Mouse (Mus musculus): Measurements from ENCODE around the gene Cd2. TPM values are rescaled to one million over a fixed set of nuclear protein-coding genes. Genes with fewer than 3 reads are reported as not detected.

The Cd2 gene
- total RNA-seq, 1 experiment: 0.62 TPM

- Histone ChIP-seq H3K4me3 (ENCODE audit: insufficient read depth in 1 of 2, low read depth in 1 of 2, low read length in 2 of 2, poor library complexity in 1 of 2, severe bottlenecking in 1 of 2) (no peak overlapping the region), H3K36me3 (ENCODE audit: control insufficient read depth, insufficient read depth, low read length, poor library complexity, severe bottlenecking) (no peaks in the 10 kb centered on the region), H3K4me1 (ENCODE audit: control insufficient read depth in 2 of 2, insufficient read depth in 2 of 2, low read length in 2 of 2, poor library complexity in 1 of 2) (no peaks in the 10 kb centered on the region), H3K27ac (ENCODE audit: insufficient read depth, low read depth, low read length, poor library complexity, severe bottlenecking) (no peak overlapping the region), H3K9ac (ENCODE audit: insufficient read depth, low read depth, low read length, poor library complexity, severe bottlenecking) (no peak overlapping the region), H3K9me3 (ENCODE audit: control insufficient read depth, insufficient read depth, low read depth, low read length) (no peaks in the 10 kb centered on the region)
- TF ChIP-seq ZC3H11A (IDR thresholded peaks at IDR 0.05; ENCODE audit: borderline replicate concordance, low read depth, low read length): no peak
- TF ChIP-seq CHD2 (IDR thresholded peaks at IDR 0.05; ENCODE audit: low read depth, low read length): no peak
- no peak for TF ChIP-seq MAFK (IDR thresholded peaks at IDR 0.05; ENCODE audit: insufficient read depth, low read depth, low read length)
- TF ChIP-seq HCFC1 (IDR thresholded peaks at IDR 0.05; ENCODE audit: borderline replicate concordance, insufficient read depth, low read length): no peak
- no peak for TF ChIP-seq ZNF384 (IDR thresholded peaks at IDR 0.05; ENCODE audit: low read depth, low read length)
- DNase-seq (ENCODE audit: low read depth, low spot score): no peak
- in situ Hi-C loops (cut with MboI; ENCODE audit: low sequenced_read_pairs in 2 of 2, unreplicated experiment in 2 of 2): no loop called here
Measured at GRCm38 (mm10) chr3:101270833-101271232, 16.9 kb downstream of the Cd2 start.

GRCm38 (mm10) chr3:101268361-101268760 is 19.4 kb downstream of the Cd2 start:
- Histone ChIP-seq H3K9me3 (ENCODE audit: control insufficient read depth, insufficient read depth, low read depth, low read length) (no peaks in the 10 kb centered on the region), H3K4me3 (ENCODE audit: insufficient read depth in 1 of 2, low read depth in 1 of 2, low read length in 2 of 2, poor library complexity in 1 of 2, severe bottlenecking in 1 of 2) (no peak overlapping the region), H3K27ac (ENCODE audit: insufficient read depth, low read depth, low read length, poor library complexity, severe bottlenecking) (no peak overlapping the region), H3K9ac (ENCODE audit: insufficient read depth, low read depth, low read length, poor library complexity, severe bottlenecking) (no peak overlapping the region), H3K4me1 (ENCODE audit: control insufficient read depth in 2 of 2, insufficient read depth in 2 of 2, low read length in 2 of 2, poor library complexity in 1 of 2) (no peaks in the 10 kb centered on the region), H3K36me3 (ENCODE audit: control insufficient read depth, insufficient read depth, low read length, poor library complexity, severe bottlenecking) (no peaks in the 10 kb centered on the region)
- in situ Hi-C loops (cut with MboI; ENCODE audit: low sequenced_read_pairs in 2 of 2, unreplicated experiment in 2 of 2): no loop called here
- TF ChIP-seq HCFC1 (IDR thresholded peaks at IDR 0.05; ENCODE audit: borderline replicate concordance, insufficient read depth, low read length): no peak
- no peak for TF ChIP-seq MAFK (IDR thresholded peaks at IDR 0.05; ENCODE audit: insufficient read depth, low read depth, low read length)
- TF ChIP-seq ZC3H11A (IDR thresholded peaks at IDR 0.05; ENCODE audit: borderline replicate concordance, low read depth, low read length): no peak
- no peak for TF ChIP-seq ZNF384 (IDR thresholded peaks at IDR 0.05; ENCODE audit: low read depth, low read length)
- TF ChIP-seq CHD2 (IDR thresholded peaks at IDR 0.05; ENCODE audit: low read depth, low read length): no peak
- DNase-seq (ENCODE audit: low read depth, low spot score): no peak

- no peaks in the 10 kb centered on the region; a peak in 1 of 4 replicates for H3K4me1 ChIP-seq (ENCODE audit: control insufficient read depth in 2 of 2, insufficient read depth in 2 of 2, low read length in 2 of 2, poor library complexity in 1 of 2)
- in situ Hi-C loops (cut with MboI; ENCODE audit: low sequenced_read_pairs in 2 of 2, unreplicated experiment in 2 of 2): no loop called here
Measured at GRCm38 (mm10) chr3:101265561-101266091, 22.1 kb downstream of the Cd2 start.

GRCm38 (mm10) chr3:101258976-101259375 is 28.8 kb downstream of the Cd2 start:
- H3K4me1 ChIP-seq (ENCODE audit: control insufficient read depth in 2 of 2, insufficient read depth in 2 of 2, low read length in 2 of 2, poor library complexity in 1 of 2): no peaks in the 10 kb centered on the region; a peak in 1 of 4 replicates
- H3K9me3 ChIP-seq (ENCODE audit: control insufficient read depth, insufficient read depth, low read depth, low read length): no peaks in the 10 kb centered on the region
- H3K4me3 ChIP-seq (ENCODE audit: insufficient read depth in 1 of 2, low read depth in 1 of 2, low read length in 2 of 2, poor library complexity in 1 of 2, severe bottlenecking in 1 of 2): no peak overlapping the region
- in situ Hi-C loops (cut with MboI; ENCODE audit: low sequenced_read_pairs in 2 of 2, unreplicated experiment in 2 of 2): no loop called here
- H3K36me3 ChIP-seq (ENCODE audit: control insufficient read depth, insufficient read depth, low read length, poor library complexity, severe bottlenecking): no peaks in the 10 kb centered on the region
- H3K27ac ChIP-seq (ENCODE audit: insufficient read depth, low read depth, low read length, poor library complexity, severe bottlenecking): no peak overlapping the region
- H3K9ac ChIP-seq (ENCODE audit: insufficient read depth, low read depth, low read length, poor library complexity, severe bottlenecking): no peak overlapping the region
- no peak for DNase-seq (ENCODE audit: low read depth, low spot score)
- TF ChIP-seq MAFK (IDR thresholded peaks at IDR 0.05; ENCODE audit: insufficient read depth, low read depth, low read length) (no peak), CHD2 (IDR thresholded peaks at IDR 0.05; ENCODE audit: low read depth, low read length) (no peak), HCFC1 (IDR thresholded peaks at IDR 0.05; ENCODE audit: borderline replicate concordance, insufficient read depth, low read length) (no peak), ZNF384 (IDR thresholded peaks at IDR 0.05; ENCODE audit: low read depth, low read length) (no peak), ZC3H11A (IDR thresholded peaks at IDR 0.05; ENCODE audit: borderline replicate concordance, low read depth, low read length) (no peak)

More at GRCm38 (mm10) chr3:101265561-101266091, 22.1 kb downstream of the Cd2 start:
- no peak overlapping the region for H3K4me3 ChIP-seq (ENCODE audit: insufficient read depth in 1 of 2, low read depth in 1 of 2, low read length in 2 of 2, poor library complexity in 1 of 2, severe bottlenecking in 1 of 2)
- no peak overlapping the region for H3K9ac ChIP-seq (ENCODE audit: insufficient read depth, low read depth, low read length, poor library complexity, severe bottlenecking)
- no peak for DNase-seq (ENCODE audit: low read depth, low spot score)
- H3K27ac ChIP-seq (ENCODE audit: insufficient read depth, low read depth, low read length, poor library complexity, severe bottlenecking): no peak overlapping the region
- TF ChIP-seq CHD2 (IDR thresholded peaks at IDR 0.05; ENCODE audit: low read depth, low read length): no peak
- TF ChIP-seq ZC3H11A (IDR thresholded peaks at IDR 0.05; ENCODE audit: borderline replicate concordance, low read depth, low read length): no peak
- TF ChIP-seq HCFC1 (IDR thresholded peaks at IDR 0.05; ENCODE audit: borderline replicate concordance, insufficient read depth, low read length): no peak
- TF ChIP-seq ZNF384 (IDR thresholded peaks at IDR 0.05; ENCODE audit: low read depth, low read length): no peak
- H3K9me3 ChIP-seq (ENCODE audit: control insufficient read depth, insufficient read depth, low read depth, low read length): no peaks in the 10 kb centered on the region
- no peaks in the 10 kb centered on the region for H3K36me3 ChIP-seq (ENCODE audit: control insufficient read depth, insufficient read depth, low read length, poor library complexity, severe bottlenecking)

GRCm38 (mm10) chr3:101256090-101256489 is 31.6 kb downstream of the Cd2 start:
- Histone ChIP-seq H3K4me3 (ENCODE audit: insufficient read depth in 1 of 2, low read depth in 1 of 2, low read length in 2 of 2, poor library complexity in 1 of 2, severe bottlenecking in 1 of 2) (no peak overlapping the region), H3K36me3 (ENCODE audit: control insufficient read depth, insufficient read depth, low read length, poor library complexity, severe bottlenecking) (no peaks in the 10 kb centered on the region), H3K4me1 (ENCODE audit: control insufficient read depth in 2 of 2, insufficient read depth in 2 of 2, low read length in 2 of 2, poor library complexity in 1 of 2) (no peaks in the 10 kb centered on the region; a peak in 2 of 4 replicates), H3K9ac (ENCODE audit: insufficient read depth, low read depth, low read length, poor library complexity, severe bottlenecking) (no peak overlapping the region), H3K27ac (ENCODE audit: insufficient read depth, low read depth, low read length, poor library complexity, severe bottlenecking) (no peak overlapping the region), H3K9me3 (ENCODE audit: control insufficient read depth, insufficient read depth, low read depth, low read length) (no peaks in the 10 kb centered on the region)
- no peak for TF ChIP-seq MAFK (IDR thresholded peaks at IDR 0.05; ENCODE audit: insufficient read depth, low read depth, low read length)
- no peak for TF ChIP-seq ZC3H11A (IDR thresholded peaks at IDR 0.05; ENCODE audit: borderline replicate concordance, low read depth, low read length)
- no peak for TF ChIP-seq ZNF384 (IDR thresholded peaks at IDR 0.05; ENCODE audit: low read depth, low read length)
- no peak for TF ChIP-seq CHD2 (IDR thresholded peaks at IDR 0.05; ENCODE audit: low read depth, low read length)
- no peak for TF ChIP-seq HCFC1 (IDR thresholded peaks at IDR 0.05; ENCODE audit: borderline replicate concordance, insufficient read depth, low read length)
- no peak for DNase-seq (ENCODE audit: low read depth, low spot score)
- in situ Hi-C loops (cut with MboI; ENCODE audit: low sequenced_read_pairs in 2 of 2, unreplicated experiment in 2 of 2): no loop called here

Data from ES-E14 (cell line).